Mouse (Mus musculus) heart, embryonic 15.5 days (tissue): ENCODE results near the gene Tet2. TPM values are rescaled to one million over a fixed set of nuclear protein-coding genes. Genes with fewer than 3 reads are reported as not detected.
"Not testable (repeated sequence)": the region's sequence is repeated elsewhere in the genome, so short reads cannot be mapped to it uniquely, and the experiment has no call there.

Experiments
- ATAC-seq: fragments of 200-750 bp; cut with Nextera tagmentation; replicated peaks from 2 replicates; pipeline ENCODE4 v1.8.0; 2017; ENCODE audit warnings: low read depth, moderate TSS enrichment; ENCODE audit not compliant: insufficient number of reproducible peaks, insufficient read depth, low FRiP score
- H3K27ac ChIP-seq: fragments of 300-500 bp; sonication (generic); 2 replicates; pipeline ENCODE4 v1.5.1; 2015; ENCODE audit warnings: mild to moderate bottlenecking, inconsistent platforms
- H3K27me3 ChIP-seq: fragments of 300-500 bp; sonication (generic); 2 replicates; pipeline ENCODE4 v1.6.1; 2015; ENCODE audit warnings: inconsistent platforms
- H3K36me3 ChIP-seq: fragments of 300-500 bp; sonication (generic); 2 replicates; pipeline ENCODE4 v1.6.1; 2015; ENCODE audit warnings: mild to moderate bottlenecking, inconsistent platforms
- H3K4me1 ChIP-seq: fragments of 300-500 bp; sonication (generic); replicated peaks from 2 replicates; pipeline ENCODE4 v1.6.1; 2015; ENCODE audit warnings: inconsistent platforms
- H3K4me2 ChIP-seq: fragments of 300-500 bp; sonication (generic); 2 replicates; pipeline ENCODE4 v1.6.1; 2015; ENCODE audit warnings: inconsistent platforms, mild to moderate bottlenecking, moderate library complexity
- H3K4me3 ChIP-seq: fragments of 300-500 bp; sonication (generic); 2 replicates; pipeline ENCODE4 v1.5.1; 2015; ENCODE audit warnings: mild to moderate bottlenecking, inconsistent platforms
- H3K9ac ChIP-seq: fragments of 300-500 bp; sonication (generic); 2 replicates; pipeline ENCODE4 v1.6.1; 2015; ENCODE audit warnings: mild to moderate bottlenecking, inconsistent platforms
- H3K9me3 ChIP-seq: fragments of 300-500 bp; sonication (generic); replicated peaks from 2 replicates; pipeline ENCODE4 v1.6.1; 2016; ENCODE audit warnings: inconsistent platforms
- WGBS: fragments of 180-500 bp; shearing (Covaris S2); methylation state at CpG from one replicate; pipeline ENCODE4 v1.1.7; 2015; ENCODE audit warnings: mixed read lengths; 5-methylcytosine and 5-hydroxymethylcytosine counted together
- polyA plus RNA-seq: library from polyadenylated mRNA; unstranded; fragments of >200 nt; fragmentation: Nextera tagmentation; extraction: Ambion mirVana; gene quantifications from 2 replicates; pipeline ENCODE4 v1.2.1, GENCODE M21; 2015

The Tet2 gene
- polyA plus RNA-seq, 1 experiment from 2014 or later: 11.9 TPM

GRCm38 (mm10) chr3:133546790-133547189, 1.9 kb upstream of the Tet2 start:
- no peak for ATAC-seq

DNA sequence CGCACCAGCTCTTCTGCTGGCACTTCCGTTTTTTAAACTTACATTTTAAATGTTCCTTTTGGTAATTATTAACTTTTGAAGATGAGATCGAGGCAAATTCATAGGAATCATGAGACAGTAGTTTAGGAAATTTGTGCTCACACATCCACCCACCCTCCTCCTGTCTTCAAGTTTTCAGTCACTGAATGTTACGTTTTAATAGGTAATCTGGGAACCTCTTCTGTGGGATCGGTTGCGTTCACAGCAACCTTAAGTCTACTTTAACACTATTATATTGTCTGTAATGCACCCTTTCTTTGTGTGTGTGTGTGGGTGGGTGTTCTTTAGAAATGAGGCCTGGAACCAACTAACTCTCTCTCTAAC, 346 bp upstream of the Tet2 start:
- WGBS: 21% methylated on average over 6 of the region's 6 CpGs
- Histone ChIP-seq H3K27ac (peak overlapping the region; percentile 94), H3K9ac (peak overlapping the region; percentile 89), H3K4me3 (peak overlapping the region; percentile 93), H3K36me3 (no peaks in the 10 kb centered on the region), H3K4me1 (peaks cover 3% of the 10 kb centered on the region), H3K4me2 (peak overlapping the region; percentile 78), H3K9me3 (no peaks in the 10 kb centered on the region), H3K27me3 (no peaks in the 10 kb centered on the region)
- no peak for ATAC-seq

More at GRCm38 (mm10) chr3:133546790-133547189, 1.9 kb upstream of the Tet2 start:
- H3K9ac ChIP-seq: no peak overlapping the region
- H3K4me1 ChIP-seq: no peaks in the 10 kb centered on the region; the same call in 1 of the 2 replicates
- H3K4me3 ChIP-seq: no peak overlapping the region
- H3K27me3 ChIP-seq: no peaks in the 10 kb centered on the region
- no peaks in the 10 kb centered on the region for H3K9me3 ChIP-seq
- WGBS: 62% methylated on average over 2 of the region's 2 CpGs
- H3K4me2 ChIP-seq: no peak overlapping the region
- H3K36me3 ChIP-seq: no peaks in the 10 kb centered on the region
- no peak overlapping the region for H3K27ac ChIP-seq

DNA sequence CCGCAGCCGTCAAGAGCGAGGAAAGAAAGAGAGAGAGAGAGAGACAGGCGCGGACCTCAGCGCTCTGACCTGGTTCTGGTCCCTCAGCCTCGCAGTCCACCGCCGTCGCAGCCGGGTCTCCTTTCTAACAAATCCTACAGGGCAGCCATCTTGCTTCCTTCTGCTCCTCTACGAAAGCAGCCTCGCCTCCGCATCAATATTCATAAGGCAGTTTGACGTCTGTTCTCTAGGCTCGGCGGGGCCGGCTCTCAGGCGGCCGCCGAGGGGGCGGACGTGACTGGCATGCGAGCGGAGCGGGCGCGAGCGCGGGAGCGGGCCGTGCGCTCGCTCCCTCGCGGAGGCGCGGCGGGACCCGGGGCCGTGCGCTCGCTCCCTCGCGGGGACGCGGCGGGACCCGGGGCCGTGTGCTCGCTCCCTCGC, 798 bp downstream of the Tet2 start:
- peak overlapping the region; percentile 94 for H3K27ac ChIP-seq
- H3K36me3 ChIP-seq: no peaks in the 10 kb centered on the region
- WGBS: under 1% methylated on average over 50 of the region's 52 CpGs
- H3K4me3 ChIP-seq: peak overlapping the region; percentile 93
- no peaks in the 10 kb centered on the region for H3K9me3 ChIP-seq
- peaks cover 9% of the 10 kb centered on the region for H3K4me1 ChIP-seq
- ATAC-seq: peak; percentile 94
- H3K27me3 ChIP-seq: no peaks in the 10 kb centered on the region
- H3K9ac ChIP-seq: peak overlapping the region; percentile 89
- peak overlapping the region; percentile 78 for H3K4me2 ChIP-seq

DNA sequence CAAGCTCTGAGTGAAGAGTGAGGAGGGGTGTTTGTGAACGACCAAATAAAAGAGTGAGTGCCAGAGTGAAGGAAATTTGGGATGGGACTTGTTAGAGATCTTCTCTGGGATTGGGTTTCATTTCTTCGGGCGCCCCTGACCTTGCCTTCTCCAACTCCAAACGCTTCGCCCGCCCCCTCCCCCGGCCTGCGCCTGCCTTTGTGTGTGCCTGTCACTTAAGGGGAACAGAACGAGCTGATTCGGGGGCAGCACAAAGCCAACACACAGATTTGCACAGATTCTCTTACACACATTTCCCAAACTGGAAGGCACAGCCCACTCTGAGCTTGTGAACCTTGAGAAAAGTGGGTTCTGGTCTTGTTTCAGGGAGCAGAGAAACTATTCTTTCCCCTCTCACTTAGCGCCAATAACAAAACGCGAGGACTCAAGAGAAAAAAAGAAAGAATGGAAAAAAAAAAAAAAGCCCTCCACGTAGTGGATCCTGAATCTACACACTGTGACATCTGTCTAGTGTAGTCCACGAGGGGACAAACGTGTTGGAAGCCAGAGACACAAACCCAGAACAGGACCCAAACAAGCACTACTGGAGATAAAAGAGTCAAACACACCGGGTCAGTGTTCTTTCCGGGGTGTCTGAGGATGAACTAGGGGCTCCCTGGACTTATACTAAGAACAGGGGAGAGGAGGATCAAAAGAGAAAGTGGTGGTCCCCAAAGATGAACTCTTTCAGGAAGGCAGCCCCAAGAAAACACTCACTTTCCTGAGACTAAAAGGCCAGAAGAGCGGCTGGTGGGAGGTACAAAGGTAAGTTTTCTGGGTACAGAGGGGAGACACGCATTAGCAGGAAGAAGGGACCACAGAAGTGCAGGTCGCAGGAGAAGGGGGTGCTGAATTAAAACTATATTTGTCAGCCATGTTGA, 1.6 kb downstream of the Tet2 start:
- peak overlapping the region; percentile 94 for H3K27ac ChIP-seq
- WGBS: under 1% methylated on average over 21 of the region's 21 CpGs
- H3K4me1 ChIP-seq: peaks cover 9% of the 10 kb centered on the region
- no peaks in the 10 kb centered on the region for H3K36me3 ChIP-seq
- H3K27me3 ChIP-seq: no peaks in the 10 kb centered on the region
- peak overlapping the region; percentile 89 for H3K9ac ChIP-seq
- H3K4me3 ChIP-seq: peak overlapping the region; percentile 93
- peak overlapping the region; percentile 78 for H3K4me2 ChIP-seq
- H3K9me3 ChIP-seq: no peaks in the 10 kb centered on the region
- no peak for ATAC-seq

DNA sequence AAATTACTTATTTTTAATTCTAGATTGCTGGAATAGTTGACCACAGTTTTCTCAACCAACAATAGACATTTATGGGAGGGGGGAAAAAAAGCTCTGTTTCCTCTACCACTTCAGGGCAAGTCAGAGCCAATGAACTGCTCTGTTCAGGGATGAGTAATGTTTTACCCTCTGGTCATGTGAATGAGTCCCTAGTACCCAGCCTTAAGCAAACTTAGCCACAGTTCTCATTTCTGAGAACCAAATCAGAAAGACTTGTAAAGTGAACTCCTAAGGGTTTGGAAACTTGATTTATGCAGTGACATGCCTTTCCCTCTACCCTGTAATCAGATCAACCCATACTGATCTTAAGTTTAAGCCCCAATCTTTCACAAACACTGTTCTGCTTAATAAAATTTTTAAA, 2.9 kb downstream of the Tet2 start:
- H3K9ac ChIP-seq: no peak overlapping the region
- ATAC-seq: no peak
- no peak overlapping the region for H3K27ac ChIP-seq

GRCm38 (mm10) chr3:133541000-133541399, 3.9 kb downstream of the Tet2 start:
- Histone ChIP-seq H3K9me3 (no peaks in the 10 kb centered on the region), H3K9ac (no peak overlapping the region), H3K4me1 (peaks cover 9% of the 10 kb centered on the region), H3K36me3 (peaks cover 5% of the 10 kb centered on the region; the same call in 1 of the 2 replicates), H3K27ac (no peak overlapping the region), H3K4me3 (no peak overlapping the region), H3K4me2 (no peak overlapping the region), H3K27me3 (no peaks in the 10 kb centered on the region)
- ATAC-seq: no peak

More for the DNA sequence above, 2.9 kb downstream of the Tet2 start:
- no peaks in the 10 kb centered on the region for H3K27me3 ChIP-seq
- H3K4me1 ChIP-seq: peaks cover 9% of the 10 kb centered on the region
- no peaks in the 10 kb centered on the region for H3K9me3 ChIP-seq
- H3K36me3 ChIP-seq: peaks cover 5% of the 10 kb centered on the region; the same call in 1 of the 2 replicates
- peak overlapping the region; percentile 78 for H3K4me2 ChIP-seq
- no peak overlapping the region for H3K4me3 ChIP-seq

DNA sequence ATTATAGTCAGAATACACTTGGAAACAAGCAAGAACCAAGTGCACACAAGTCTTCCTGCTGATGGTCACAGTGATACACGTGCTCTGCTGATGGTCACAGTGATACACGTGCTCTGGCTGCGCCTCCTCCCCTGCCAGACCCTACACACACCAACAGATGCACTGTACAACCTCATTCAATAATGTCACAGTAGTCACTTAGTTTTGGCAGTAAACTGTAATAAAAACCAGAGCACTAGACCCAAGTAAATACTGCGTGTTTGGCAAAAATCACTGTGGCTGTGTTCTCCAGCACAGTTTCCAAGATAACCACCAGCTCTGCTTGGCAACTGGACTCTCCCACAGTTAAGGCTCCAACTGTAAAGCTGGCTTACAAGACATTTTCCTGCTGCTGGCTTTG, 4.9 kb downstream of the Tet2 start:
- no peak overlapping the region for H3K27ac ChIP-seq
- H3K4me2 ChIP-seq: no peak overlapping the region
- no peaks in the 10 kb centered on the region for H3K27me3 ChIP-seq
- ATAC-seq: no peak
- WGBS: 59% methylated on average over 4 of the region's 4 CpGs
- no peak overlapping the region for H3K9ac ChIP-seq
- no peaks in the 10 kb centered on the region for H3K9me3 ChIP-seq
- H3K4me3 ChIP-seq: no peak overlapping the region
- H3K36me3 ChIP-seq: peaks cover 5% of the 10 kb centered on the region; the same call in 1 of the 2 replicates
- H3K4me1 ChIP-seq: peaks cover 11% of the 10 kb centered on the region

DNA sequence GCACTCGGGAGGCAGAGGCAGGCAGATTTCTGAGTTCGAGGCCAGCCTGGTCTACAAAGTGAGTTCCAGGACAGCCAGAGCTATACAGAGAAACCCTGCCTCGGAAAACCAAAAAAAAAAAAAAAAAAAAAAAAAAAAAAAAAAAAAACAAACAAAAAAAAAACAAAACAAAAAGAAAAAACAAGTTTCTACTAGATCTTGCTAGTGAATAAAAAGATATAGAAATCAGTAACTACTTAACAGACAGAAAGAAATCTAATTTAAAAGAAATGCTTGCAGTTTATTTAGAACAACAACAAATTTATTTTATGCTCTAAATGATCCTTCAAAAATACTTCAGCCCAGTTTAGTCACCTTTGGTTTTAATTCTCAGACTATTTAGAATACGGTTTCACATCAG, 6.4 kb downstream of the Tet2 start:
- H3K27me3 ChIP-seq, H3K4me3 ChIP-seq, H3K4me2 ChIP-seq, H3K9me3 ChIP-seq, H3K9ac ChIP-seq, ATAC-seq, H3K36me3 ChIP-seq, H3K27ac ChIP-seq: not testable (repeated sequence)
- peaks cover 23% of the 10 kb centered on the region for H3K4me1 ChIP-seq
- 92% methylated on average over 4 of the region's 4 CpGs for WGBS

GRCm38 (mm10) chr3:133535644-133536043, 9.3 kb downstream of the Tet2 start:
- H3K27me3 ChIP-seq: no peaks in the 10 kb centered on the region
- H3K4me3 ChIP-seq: no peak overlapping the region
- H3K9ac ChIP-seq: no peak overlapping the region
- peaks cover 31% of the 10 kb centered on the region for H3K4me1 ChIP-seq
- no peaks in the 10 kb centered on the region for H3K9me3 ChIP-seq
- H3K4me2 ChIP-seq: no peak overlapping the region
- 62% methylated on average over 6 of the region's 6 CpGs for WGBS
- no peak for ATAC-seq
- H3K36me3 ChIP-seq: peaks cover 5% of the 10 kb centered on the region; the same call in 1 of the 2 replicates
- H3K27ac ChIP-seq: no peak overlapping the region

- Histone ChIP-seq H3K27ac (no peak overlapping the region), H3K4me1 (peaks cover 22% of the 10 kb centered on the region), H3K9ac (no peak overlapping the region), H3K4me2 (no peak overlapping the region), H3K4me3 (no peak overlapping the region), H3K36me3 (peaks cover 5% of the 10 kb centered on the region; the same call in 1 of the 2 replicates), H3K9me3 (no peaks in the 10 kb centered on the region), H3K27me3 (no peaks in the 10 kb centered on the region)
- ATAC-seq: no peak
- 40% methylated on average over 6 of the region's 6 CpGs for WGBS
Measured at GRCm38 (mm10) chr3:133534066-133534465, 10.9 kb downstream of the Tet2 start.

GRCm38 (mm10) chr3:133533272-133533995, 11.5 kb downstream of the Tet2 start:
- 65% methylated on average over 11 of the region's 11 CpGs for WGBS
- H3K4me2 ChIP-seq: no peak overlapping the region
- no peak overlapping the region for H3K27ac ChIP-seq
- H3K4me3 ChIP-seq: no peak overlapping the region
- peaks cover 22% of the 10 kb centered on the region for H3K4me1 ChIP-seq
- no peaks in the 10 kb centered on the region for H3K9me3 ChIP-seq
- H3K9ac ChIP-seq: no peak overlapping the region
- H3K27me3 ChIP-seq: no peaks in the 10 kb centered on the region
- H3K36me3 ChIP-seq: peaks cover 5% of the 10 kb centered on the region; the same call in 1 of the 2 replicates
- ATAC-seq: no peak
